Mouse (Mus musculus): Measurements from ENCODE around the gene Tfam. TPM values are rescaled to one million over a fixed set of nuclear protein-coding genes. Genes with fewer than 3 reads are reported as not detected.

Gene Tfam
- polyA plus RNA-seq (2012; rRNA removed) = 12.4 and 12.6 TPM in 2 replicates

DNA sequence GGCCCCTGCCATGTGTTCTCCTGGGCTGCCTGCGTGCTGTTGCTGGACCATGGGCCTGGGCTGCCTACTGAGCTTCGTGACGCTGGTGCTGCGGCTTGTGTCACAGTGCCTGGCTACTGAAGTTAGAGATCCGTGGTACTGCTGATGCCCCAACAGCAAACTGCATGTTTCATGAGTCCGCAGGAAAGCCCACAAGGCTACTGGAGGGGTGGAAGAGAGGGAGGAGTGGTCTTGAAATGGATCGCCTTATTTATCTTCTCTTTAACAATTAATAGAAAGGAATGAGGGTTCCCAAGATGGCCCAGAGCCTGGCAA is at the start of gene Tfam:
TSS of gene Tfam (minus strand) at position 41 of the 315 bp plus-strand sequence.
- Histone ChIP-seq H3K36me3 (ENCODE audit: control insufficient read depth, insufficient read depth, low read length) (peaks cover 19% of the 10 kb centered on the region), H3K27ac (ENCODE audit: control insufficient read depth, insufficient read depth, low read length) (peak within 1 kb of the TSS; percentile 89), H3K4me3 (ENCODE audit: control insufficient read depth, insufficient read depth, low read length) (peak within 1 kb of the TSS; percentile 94), H3K4me1 (replicated peaks; ENCODE audit: control insufficient read depth, insufficient read depth, low read length) (peaks cover 5% of the 10 kb centered on the region), H3K27me3 (ENCODE audit: control insufficient read depth, insufficient read depth, low read length) (no peaks in the 10 kb centered on the region)
- no peak for DNase-seq
- 8% methylated on average over 7 of the region's 7 CpGs for WGBS
- no peak for TF ChIP-seq POLR2A (IDR thresholded peaks at IDR 0.05; ENCODE audit: control insufficient read depth, extremely low read depth, insufficient read depth, low read length, poor library complexity)
- TF ChIP-seq CTCF (IDR thresholded peaks at IDR 0.05; ENCODE audit: borderline replicate concordance, control insufficient read depth, extremely low read depth, insufficient read depth, low read length, poor library complexity) = no peak

DNA sequence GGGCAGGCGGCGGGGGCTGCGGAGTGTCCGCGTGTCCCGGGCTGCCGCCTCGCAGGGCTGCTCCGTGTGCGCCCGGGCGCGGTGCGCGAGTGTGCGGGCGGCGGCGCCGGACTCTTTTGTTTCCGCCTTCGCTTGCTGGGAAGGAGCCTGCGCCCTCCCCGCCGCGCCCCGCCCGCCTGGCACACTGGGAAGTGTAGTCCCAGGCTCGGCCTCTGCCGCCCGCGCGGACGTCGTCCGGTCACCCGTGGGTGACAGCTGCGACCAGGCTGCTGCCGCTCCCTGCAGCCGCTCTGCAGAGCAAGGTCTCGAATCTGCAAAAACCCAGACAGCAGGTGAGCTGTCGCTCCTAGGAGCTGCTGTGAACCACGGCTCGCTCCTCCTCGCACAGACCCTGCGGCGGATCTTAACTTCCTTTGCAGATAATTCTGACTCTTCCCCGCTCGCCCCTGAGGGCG is 47.1 kb upstream of the Tfam start, which contains the start of gene Ube2d1:
TSS of gene Ube2d1 (minus strand) at position 137 of the 455 bp plus-strand sequence.
- Histone ChIP-seq H3K36me3 (ENCODE audit: control insufficient read depth, insufficient read depth, low read length) (no peaks in the 10 kb centered on the region), H3K4me3 (ENCODE audit: control insufficient read depth, insufficient read depth, low read length) (peak within 1 kb of the TSS; percentile 93), H3K27me3 (ENCODE audit: control insufficient read depth, insufficient read depth, low read length) (no peaks in the 10 kb centered on the region), H3K4me1 (replicated peaks; ENCODE audit: control insufficient read depth, insufficient read depth, low read length) (peaks cover 11% of the 10 kb centered on the region), H3K27ac (ENCODE audit: control insufficient read depth, insufficient read depth, low read length) (peak within 1 kb of the TSS; percentile 72)
- TF ChIP-seq CTCF (IDR thresholded peaks at IDR 0.05; ENCODE audit: borderline replicate concordance, control insufficient read depth, extremely low read depth, insufficient read depth, low read length, poor library complexity) (no peak; the same call in 1 of the 2 replicates), POLR2A (IDR thresholded peaks at IDR 0.05; ENCODE audit: control insufficient read depth, extremely low read depth, insufficient read depth, low read length, poor library complexity) (peak; percentile 82)
- DNase-seq = peak; percentile 88
- under 1% methylated on average over 50 of the region's 50 CpGs for WGBS

GRCm38 (mm10) chr10:71284511-71285125 is 46.5 kb upstream of the Tfam start:
- H3K36me3 ChIP-seq (ENCODE audit: control insufficient read depth, insufficient read depth, low read length) = no peaks in the 10 kb centered on the region
- under 1% methylated on average over 41 of the region's 41 CpGs for WGBS
- H3K4me1 ChIP-seq (replicated peaks; ENCODE audit: control insufficient read depth, insufficient read depth, low read length) = peaks cover 11% of the 10 kb centered on the region
- no peaks in the 10 kb centered on the region for H3K27me3 ChIP-seq (ENCODE audit: control insufficient read depth, insufficient read depth, low read length)
- peak overlapping the region; percentile 93 for H3K4me3 ChIP-seq (ENCODE audit: control insufficient read depth, insufficient read depth, low read length)
- no peak; the same call in 1 of the 2 replicates for TF ChIP-seq CTCF (IDR thresholded peaks at IDR 0.05; ENCODE audit: borderline replicate concordance, control insufficient read depth, extremely low read depth, insufficient read depth, low read length, poor library complexity)
- no peak overlapping the region for H3K27ac ChIP-seq (ENCODE audit: control insufficient read depth, insufficient read depth, low read length)
- no peak for DNase-seq

DNA sequence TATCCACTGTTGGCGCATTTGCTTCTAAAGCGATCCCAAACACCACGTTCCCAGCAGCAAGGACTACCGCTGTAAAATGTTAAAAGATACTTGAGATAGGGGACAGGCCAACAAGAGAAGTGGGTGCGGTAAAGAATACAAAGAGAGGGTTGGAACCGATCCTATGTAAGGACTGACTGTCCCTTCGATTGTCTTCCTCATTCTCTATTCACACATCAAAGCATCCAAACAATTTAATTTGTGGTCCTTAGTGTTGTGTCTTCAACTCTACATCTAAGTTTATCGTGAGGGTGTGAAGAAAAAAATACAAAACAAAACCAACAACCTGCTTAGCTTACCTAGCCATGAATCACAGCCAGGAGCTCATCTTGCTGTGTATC is 46.0 kb upstream of the Tfam start:
- Histone ChIP-seq H3K4me3 (ENCODE audit: control insufficient read depth, insufficient read depth, low read length) (peak overlapping the region; percentile 93), H3K36me3 (ENCODE audit: control insufficient read depth, insufficient read depth, low read length) (no peaks in the 10 kb centered on the region), H3K4me1 (replicated peaks; ENCODE audit: control insufficient read depth, insufficient read depth, low read length) (peaks cover 11% of the 10 kb centered on the region), H3K27ac (ENCODE audit: control insufficient read depth, insufficient read depth, low read length) (no peak overlapping the region), H3K27me3 (ENCODE audit: control insufficient read depth, insufficient read depth, low read length) (no peaks in the 10 kb centered on the region)
- 50% methylated on average over 8 of the region's 8 CpGs for WGBS
- no peak for DNase-seq
- TF ChIP-seq CTCF (IDR thresholded peaks at IDR 0.05; ENCODE audit: borderline replicate concordance, control insufficient read depth, extremely low read depth, insufficient read depth, low read length, poor library complexity) (no peak), POLR2A (IDR thresholded peaks at IDR 0.05; ENCODE audit: control insufficient read depth, extremely low read depth, insufficient read depth, low read length, poor library complexity) (no peak)

GRCm38 (mm10) chr10:71273008-71273739 is 35.1 kb upstream of the Tfam start:
- H3K4me1 ChIP-seq (replicated peaks; ENCODE audit: control insufficient read depth, insufficient read depth, low read length) = no peaks in the 10 kb centered on the region
- TF ChIP-seq CTCF (IDR thresholded peaks at IDR 0.05; ENCODE audit: borderline replicate concordance, control insufficient read depth, extremely low read depth, insufficient read depth, low read length, poor library complexity) = no peak
- TF ChIP-seq POLR2A (IDR thresholded peaks at IDR 0.05; ENCODE audit: control insufficient read depth, extremely low read depth, insufficient read depth, low read length, poor library complexity) = no peak
- no peak overlapping the region for H3K4me3 ChIP-seq (ENCODE audit: control insufficient read depth, insufficient read depth, low read length)
- no peak for DNase-seq
- H3K27ac ChIP-seq (ENCODE audit: control insufficient read depth, insufficient read depth, low read length) = no peak overlapping the region
- H3K27me3 ChIP-seq (ENCODE audit: control insufficient read depth, insufficient read depth, low read length) = no peaks in the 10 kb centered on the region
- 93% methylated on average over 9 of the region's 9 CpGs for WGBS
- H3K36me3 ChIP-seq (ENCODE audit: control insufficient read depth, insufficient read depth, low read length) = no peaks in the 10 kb centered on the region

- no peaks in the 10 kb centered on the region for H3K27me3 ChIP-seq (ENCODE audit: control insufficient read depth, insufficient read depth, low read length)
- no peak overlapping the region for H3K27ac ChIP-seq (ENCODE audit: control insufficient read depth, insufficient read depth, low read length)
- no peaks in the 10 kb centered on the region for H3K36me3 ChIP-seq (ENCODE audit: control insufficient read depth, insufficient read depth, low read length)
- TF ChIP-seq CTCF (IDR thresholded peaks at IDR 0.05; ENCODE audit: borderline replicate concordance, control insufficient read depth, extremely low read depth, insufficient read depth, low read length, poor library complexity) (no peak), POLR2A (IDR thresholded peaks at IDR 0.05; ENCODE audit: control insufficient read depth, extremely low read depth, insufficient read depth, low read length, poor library complexity) (no peak)
- WGBS = 98% methylated on average over 2 of the region's 2 CpGs
- no peak for DNase-seq
- no peak overlapping the region for H3K4me3 ChIP-seq (ENCODE audit: control insufficient read depth, insufficient read depth, low read length)
- H3K4me1 ChIP-seq (replicated peaks; ENCODE audit: control insufficient read depth, insufficient read depth, low read length) = peaks cover 11% of the 10 kb centered on the region; the same call in 1 of the 2 replicates
Measured at GRCm38 (mm10) chr10:71267973-71268372, 29.9 kb upstream of the Tfam start.

Measured in thymus, adult 2 months (tissue).